Mouse (Mus musculus): ENCODE results near the gene Gm45234. TPM values are rescaled to one million over a fixed set of nuclear protein-coding genes. Genes with fewer than 3 reads are reported as not detected.
A peak's percentile ranks its signal among the peaks of the same experiment; 100 is the strongest.

The Gm45234 gene
- total RNA-seq, 1 experiment from 2014 or later, result not detected

DNA sequence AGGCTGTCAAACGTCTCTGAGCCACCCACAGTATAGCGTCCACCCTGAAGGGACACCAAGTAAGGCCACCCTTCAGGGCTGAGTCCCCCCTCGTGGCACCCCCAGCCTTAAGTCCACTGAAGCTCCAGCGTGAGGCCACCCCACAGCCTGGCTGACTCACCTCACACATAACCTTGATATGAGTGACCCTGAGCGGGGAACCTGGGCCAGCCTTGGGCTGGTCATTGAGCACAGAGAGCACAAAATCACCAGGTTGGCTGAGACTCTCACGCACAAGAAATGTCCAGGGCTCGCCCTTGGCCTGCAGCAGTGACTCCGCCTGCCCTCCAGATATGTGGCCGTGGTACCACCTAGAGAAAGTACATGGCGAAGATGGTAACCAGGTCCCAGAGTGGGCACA, 27.2 kb downstream of the Gm45234 start:
- no peak for ATAC-seq (replicated peaks in 1 of 2; ENCODE audit: insufficient read depth in 1 of 2, low FRiP score in 2 of 2, low TSS enrichment in 1 of 2, low read depth in 1 of 2, poor library complexity in 2 of 2, severe bottlenecking in 2 of 2)

DNA sequence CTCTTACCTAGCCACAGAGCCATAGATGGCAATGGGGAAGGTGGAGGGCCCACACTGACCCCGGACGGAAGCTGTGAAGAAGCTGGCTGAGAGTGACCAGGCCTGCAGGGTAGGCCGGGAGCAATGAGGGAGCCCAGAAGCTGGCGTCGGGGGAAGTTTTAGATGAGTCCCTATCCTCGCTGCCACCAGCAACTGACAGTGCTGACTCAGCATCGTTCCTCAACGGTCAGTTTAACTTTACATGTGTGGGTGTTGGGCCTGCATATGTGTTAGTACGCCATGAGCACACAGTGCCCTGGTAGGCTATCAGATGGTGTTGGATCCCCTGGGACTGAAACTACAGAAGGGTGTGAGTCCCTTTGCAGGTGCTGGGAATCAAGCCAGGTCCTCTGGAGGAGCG, 31.3 kb downstream of the Gm45234 start:
- ATAC-seq (replicated peaks in 1 of 2; ENCODE audit: insufficient read depth in 1 of 2, low FRiP score in 2 of 2, low TSS enrichment in 1 of 2, low read depth in 1 of 2, poor library complexity in 2 of 2, severe bottlenecking in 2 of 2), result no peak

DNA sequence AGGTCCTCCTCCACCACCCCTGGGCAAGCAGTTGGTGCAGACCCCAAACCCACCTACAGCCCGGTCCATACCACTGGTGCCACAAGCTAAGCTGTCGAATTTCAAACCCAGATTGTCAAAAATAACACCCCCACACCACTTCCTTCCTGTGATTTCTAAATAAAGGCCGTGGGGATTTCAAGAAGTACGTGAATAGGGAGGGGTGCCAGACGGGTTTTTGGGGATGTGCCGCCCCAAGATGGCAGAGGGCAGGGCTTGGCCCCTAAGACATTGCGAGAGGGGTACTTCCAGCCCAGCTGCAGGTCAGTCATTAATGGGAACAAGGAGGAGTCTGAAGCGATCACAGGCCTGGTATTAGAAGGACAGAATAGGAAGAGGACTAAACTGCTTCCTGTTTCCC, 32.3 kb downstream of the Gm45234 start:
- peak; percentile 54; a peak in 3 of 4 replicates for ATAC-seq (replicated peaks in 1 of 2; ENCODE audit: insufficient read depth in 1 of 2, low FRiP score in 2 of 2, low TSS enrichment in 1 of 2, low read depth in 1 of 2, poor library complexity in 2 of 2, severe bottlenecking in 2 of 2)

DNA sequence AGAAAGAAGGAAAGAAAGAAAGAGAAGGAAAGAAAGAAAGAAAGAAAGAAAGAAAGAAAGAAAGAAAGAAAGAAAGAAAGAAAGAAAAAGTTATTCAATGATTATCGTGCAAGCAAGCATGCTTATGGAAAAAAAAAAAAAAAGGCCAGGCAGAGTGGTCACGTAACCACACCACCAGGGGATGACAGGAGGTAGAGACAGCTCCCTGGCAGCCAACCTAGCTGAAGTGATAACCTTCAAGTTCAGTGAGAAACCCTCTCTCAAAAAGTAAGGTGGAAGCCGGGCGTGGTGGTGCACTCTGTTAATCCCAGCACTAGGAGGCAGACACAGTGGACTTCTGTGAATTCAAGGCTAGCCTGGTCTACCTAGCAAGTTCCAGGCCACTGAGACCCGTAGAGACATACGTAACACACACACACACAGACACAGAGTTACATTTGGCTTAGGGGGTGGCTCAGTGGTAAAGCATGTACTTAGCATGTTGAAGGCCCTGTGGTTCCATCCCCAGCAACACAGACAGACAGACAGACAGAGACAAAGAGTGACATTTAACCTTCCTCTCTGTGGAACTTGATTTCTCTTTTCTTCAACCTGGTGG, 32.8 kb downstream of the Gm45234 start:
- ATAC-seq (replicated peaks in 1 of 2; ENCODE audit: insufficient read depth in 1 of 2, low FRiP score in 2 of 2, low TSS enrichment in 1 of 2, low read depth in 1 of 2, poor library complexity in 2 of 2, severe bottlenecking in 2 of 2), result peak in 1 of 2 experiments; percentile 3; a peak in 1 of 4 replicates

DNA sequence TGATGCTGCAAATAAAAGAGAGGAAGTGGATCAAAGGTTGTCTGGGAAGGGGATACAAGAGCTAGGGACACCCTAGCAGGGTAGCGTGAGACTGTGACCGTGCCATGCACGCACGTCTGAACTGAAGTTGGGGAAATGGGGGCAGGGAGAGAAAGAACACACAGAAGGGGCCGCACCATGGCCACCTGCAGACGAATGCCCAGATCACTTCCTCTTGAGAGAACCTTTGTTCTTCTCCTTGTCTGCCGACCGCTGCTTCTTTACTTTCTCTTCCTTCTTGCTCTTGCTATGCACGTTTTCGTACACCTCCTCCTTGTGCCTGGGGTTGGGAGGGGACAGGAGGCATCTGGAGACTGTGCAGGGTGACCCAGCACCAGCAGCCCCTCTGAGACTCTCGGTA, 34.9 kb downstream of the Gm45234 start:
- ATAC-seq (replicated peaks in 1 of 2; ENCODE audit: insufficient read depth in 1 of 2, low FRiP score in 2 of 2, low TSS enrichment in 1 of 2, low read depth in 1 of 2, poor library complexity in 2 of 2, severe bottlenecking in 2 of 2), result peak in 1 of 2 experiments; percentile 31; a peak in 2 of 4 replicates

DNA sequence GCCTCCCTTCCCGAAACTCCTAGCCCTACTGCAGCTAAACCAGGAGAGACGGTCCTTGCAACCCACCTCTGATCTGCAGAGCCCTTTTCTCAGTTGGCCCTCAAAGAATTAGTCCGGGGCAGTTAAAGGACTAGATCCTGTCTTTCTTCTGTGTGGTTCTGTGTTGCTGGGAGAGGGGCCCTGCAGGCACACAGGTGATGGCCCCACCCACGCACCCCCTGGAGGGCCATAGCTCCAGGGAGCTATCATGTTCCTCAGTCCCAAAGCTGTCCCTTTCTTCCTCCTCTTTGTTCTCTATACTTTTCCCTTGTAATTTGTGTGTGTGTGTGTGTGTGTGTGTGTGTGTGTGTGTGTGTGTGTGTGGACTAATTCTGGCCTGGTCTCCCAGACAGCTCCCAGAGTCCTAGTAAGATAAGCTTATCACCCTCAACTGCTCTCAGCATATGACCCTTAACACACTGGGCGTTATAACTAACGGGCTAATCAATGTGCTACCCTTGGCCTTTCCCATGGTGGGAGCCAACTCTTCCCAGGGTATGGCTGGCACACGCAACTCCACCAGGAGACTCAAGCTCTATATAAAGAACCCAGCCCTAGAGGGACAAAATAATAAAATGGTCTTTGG, 36.4 kb downstream of the Gm45234 start:
- ATAC-seq (replicated peaks in 1 of 2; ENCODE audit: insufficient read depth in 1 of 2, low FRiP score in 2 of 2, low TSS enrichment in 1 of 2, low read depth in 1 of 2, poor library complexity in 2 of 2, severe bottlenecking in 2 of 2), result no peak

DNA sequence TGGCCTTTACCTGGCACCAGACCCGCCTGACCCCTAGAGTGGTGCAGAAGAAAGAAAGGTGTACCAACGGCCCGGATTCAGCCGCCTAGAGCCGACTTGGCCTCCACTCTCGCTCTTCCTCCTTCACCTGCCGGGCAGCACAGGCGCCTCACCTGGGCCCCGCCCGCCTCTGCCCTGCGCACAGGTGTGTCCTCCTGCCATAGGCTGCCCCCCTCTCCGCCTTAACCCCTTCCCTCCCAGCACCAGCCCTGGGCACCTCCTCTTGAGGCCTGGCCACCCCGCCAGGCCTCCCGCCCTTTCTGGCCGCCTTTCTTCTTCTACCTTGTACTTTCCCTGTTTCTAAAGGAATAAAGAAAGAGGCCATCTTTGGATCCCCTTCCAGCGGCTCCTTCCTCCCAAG, 37.1 kb downstream of the Gm45234 start:
- ATAC-seq (replicated peaks in 1 of 2; ENCODE audit: insufficient read depth in 1 of 2, low FRiP score in 2 of 2, low TSS enrichment in 1 of 2, low read depth in 1 of 2, poor library complexity in 2 of 2, severe bottlenecking in 2 of 2), result no peak

DNA sequence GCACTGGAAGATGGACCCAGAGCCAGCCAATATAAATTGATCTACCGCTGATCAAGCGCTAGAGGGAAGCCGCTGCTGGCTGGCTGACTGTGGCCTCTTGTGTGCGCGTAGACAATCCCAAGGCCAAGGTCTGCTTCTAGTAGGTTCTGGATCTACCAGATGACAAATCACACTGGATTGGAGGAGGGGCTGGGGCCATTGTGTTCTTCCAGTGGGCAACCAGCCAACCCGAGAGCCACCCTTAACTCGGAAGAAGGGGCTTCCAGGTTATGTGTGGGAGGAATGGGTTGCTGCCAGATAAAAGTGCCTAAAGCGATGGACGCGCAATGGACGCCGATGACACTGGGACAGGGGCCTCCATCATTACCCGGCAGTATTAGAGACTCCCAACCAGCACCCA, 37.9 kb downstream of the Gm45234 start:
- no peak for ATAC-seq (replicated peaks in 1 of 2; ENCODE audit: insufficient read depth in 1 of 2, low FRiP score in 2 of 2, low TSS enrichment in 1 of 2, low read depth in 1 of 2, poor library complexity in 2 of 2, severe bottlenecking in 2 of 2)

DNA sequence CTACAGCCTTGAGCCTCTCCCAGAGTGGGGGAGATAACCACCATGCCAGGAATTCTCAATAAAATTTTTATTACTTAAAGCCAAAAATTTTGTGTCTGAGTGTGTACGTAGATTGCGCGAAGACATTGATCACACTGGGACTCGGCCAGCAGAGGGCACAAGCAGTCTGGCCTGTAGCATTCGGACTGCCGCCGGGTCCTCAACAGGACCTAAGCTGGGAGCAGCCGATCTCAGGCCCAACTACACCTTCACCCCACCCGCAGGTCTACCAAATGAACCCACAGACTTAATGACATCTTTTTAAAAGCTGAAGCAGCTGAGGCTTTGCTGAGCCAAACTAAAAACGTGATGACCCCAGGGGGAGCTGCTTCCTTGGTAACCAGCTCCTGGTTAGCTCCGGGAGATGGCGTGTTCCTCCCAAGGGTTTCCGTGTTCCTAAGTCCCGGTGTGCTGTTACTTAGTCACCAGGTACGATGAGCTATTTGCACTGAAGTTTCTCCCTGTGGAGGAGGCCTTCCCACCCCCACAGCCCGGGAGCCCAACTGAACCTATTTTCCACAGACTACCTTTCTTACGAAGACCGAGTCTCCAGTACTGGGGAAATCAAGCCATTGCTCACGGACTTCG, 38.8 kb downstream of the Gm45234 start:
- peak; percentile 48 to 53; a peak in 3 of 4 replicates for ATAC-seq (replicated peaks in 1 of 2; ENCODE audit: insufficient read depth in 1 of 2, low FRiP score in 2 of 2, low TSS enrichment in 1 of 2, low read depth in 1 of 2, poor library complexity in 2 of 2, severe bottlenecking in 2 of 2)

DNA sequence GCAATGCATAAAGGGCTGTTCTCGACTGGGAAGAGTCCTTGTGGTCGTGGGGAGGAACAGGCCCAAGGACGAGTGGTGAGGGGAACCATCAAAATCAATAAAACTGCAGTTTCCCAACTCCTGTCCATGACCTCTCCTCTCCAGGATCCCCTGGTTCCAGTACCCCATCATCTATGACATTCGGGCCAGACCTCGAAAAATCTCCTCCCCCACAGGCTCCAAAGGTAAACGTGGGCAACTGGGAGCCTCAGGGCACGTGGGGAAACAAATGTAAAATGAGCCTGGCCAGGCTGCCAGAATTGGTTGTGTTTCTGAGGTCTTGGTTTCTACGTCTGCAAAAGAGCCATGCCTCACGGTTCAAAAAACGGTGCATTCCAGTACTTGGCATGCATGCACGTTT, 42.9 kb downstream of the Gm45234 start:
- no peak for ATAC-seq (replicated peaks in 1 of 2; ENCODE audit: insufficient read depth in 1 of 2, low FRiP score in 2 of 2, low TSS enrichment in 1 of 2, low read depth in 1 of 2, poor library complexity in 2 of 2, severe bottlenecking in 2 of 2)

DNA sequence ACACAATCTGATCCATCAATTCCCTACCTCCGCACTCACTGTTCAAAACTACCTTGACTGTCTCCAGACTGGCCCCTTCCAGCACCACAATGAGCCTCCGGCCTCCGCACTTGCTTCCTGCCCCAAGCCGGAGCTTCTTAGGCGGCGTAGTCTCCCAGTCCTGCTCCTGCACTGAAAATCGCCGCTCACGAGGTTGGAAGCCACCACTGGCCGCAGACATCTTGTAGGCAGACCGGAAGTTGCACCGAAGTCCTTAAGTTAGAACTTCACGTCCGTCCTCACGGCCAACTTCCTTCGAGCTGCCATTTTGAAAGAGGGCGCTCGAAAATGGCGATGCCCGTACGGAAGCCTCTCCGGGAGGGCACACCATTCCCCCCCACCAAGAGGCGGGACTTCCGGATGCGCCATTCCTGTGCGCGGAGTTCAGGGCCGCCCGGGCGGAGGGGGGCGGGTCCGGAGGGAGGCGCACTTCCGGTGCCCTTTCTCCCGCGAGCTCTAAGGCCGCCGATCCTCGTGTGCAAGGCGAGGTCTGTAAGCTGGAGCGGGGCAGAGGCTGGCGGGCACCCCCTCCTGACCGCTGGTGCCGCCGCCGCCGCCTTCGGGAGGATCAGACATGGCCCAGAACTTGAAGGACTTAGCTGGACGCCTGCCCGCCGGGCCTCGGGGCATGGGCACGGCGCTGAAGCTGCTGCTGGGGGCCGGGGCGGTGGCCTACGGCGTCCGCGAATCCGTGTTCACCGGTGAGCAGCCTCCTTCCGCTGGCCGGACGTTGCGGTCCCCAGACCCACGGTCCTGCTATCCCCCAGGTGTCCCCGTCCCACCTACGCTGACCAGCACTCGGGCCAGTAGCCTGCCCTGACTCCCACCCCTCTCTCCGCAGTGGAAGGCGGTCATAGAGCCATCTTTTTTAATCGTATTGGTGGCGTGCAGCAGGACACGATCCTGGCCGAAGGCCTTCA, 43.7 kb downstream of the Gm45234 start, which contains the start of the genes Emg1 and Phb2:
TSS of gene Emg1 (minus strand) at position 355 of the 959 bp plus-strand sequence.
TSS of gene Phb2 (plus strand) at position 513 of the 959 bp plus-strand sequence.
- peak; percentile 92 to 96 for ATAC-seq (replicated peaks in 1 of 2; ENCODE audit: insufficient read depth in 1 of 2, low FRiP score in 2 of 2, low TSS enrichment in 1 of 2, low read depth in 1 of 2, poor library complexity in 2 of 2, severe bottlenecking in 2 of 2)

DNA sequence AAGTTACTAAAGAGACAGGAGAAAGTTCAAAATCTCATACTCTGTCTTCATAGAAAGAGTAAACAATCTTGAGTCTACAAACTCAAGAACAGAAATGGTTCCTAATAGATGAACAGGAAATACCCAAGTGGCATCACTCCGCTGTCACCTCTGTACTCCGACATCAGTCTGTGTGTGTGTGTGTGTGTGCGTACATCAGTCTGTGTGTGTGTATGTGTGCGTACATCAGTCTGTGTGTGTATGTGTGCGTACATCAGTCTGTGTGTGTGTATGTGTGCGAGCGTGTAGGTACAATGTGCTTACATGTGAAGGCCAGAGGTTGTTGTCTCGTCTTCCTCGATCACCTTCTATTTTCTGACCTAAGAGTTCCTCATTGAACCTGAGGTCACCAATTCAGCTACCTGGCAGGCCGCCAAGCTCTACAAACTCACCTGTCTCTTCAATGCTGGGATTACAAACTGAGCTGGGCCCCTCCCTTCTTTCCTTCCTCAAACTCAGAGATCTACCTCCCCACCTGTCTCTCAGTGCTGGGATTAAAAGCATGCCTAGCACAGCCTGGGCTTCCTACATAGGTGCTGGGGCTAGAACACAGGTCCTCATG, 47.4 kb downstream of the Gm45234 start:
- ATAC-seq (replicated peaks in 1 of 2; ENCODE audit: insufficient read depth in 1 of 2, low FRiP score in 2 of 2, low TSS enrichment in 1 of 2, low read depth in 1 of 2, poor library complexity in 2 of 2, severe bottlenecking in 2 of 2), result no peak

DNA sequence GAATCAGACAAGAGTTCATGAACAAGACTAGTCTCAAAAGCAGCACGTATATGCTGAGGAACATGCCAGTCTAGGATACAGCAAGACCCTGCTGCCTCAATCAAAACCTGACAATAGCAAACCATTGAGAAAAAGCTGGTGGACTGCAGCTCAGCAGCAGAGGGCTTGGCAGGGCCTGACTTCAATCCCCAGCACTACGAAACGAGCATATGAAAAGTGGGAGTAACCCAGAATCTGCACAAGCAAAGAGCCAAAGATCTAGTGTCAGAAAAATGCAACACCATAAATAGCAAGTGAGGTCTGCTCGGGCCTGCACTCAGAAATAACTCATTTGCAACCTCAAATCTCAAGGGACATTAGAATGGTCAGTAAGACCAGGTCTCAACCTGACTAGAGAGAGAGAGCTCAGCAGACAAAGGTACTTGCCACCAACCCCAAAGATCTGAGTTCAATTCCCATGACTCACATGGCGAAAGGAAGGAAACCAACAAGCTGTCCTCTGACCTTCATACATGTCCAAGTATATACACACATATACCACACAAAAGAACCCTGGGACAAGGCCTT, 49.7 kb downstream of the Gm45234 start:
- no peak for ATAC-seq (replicated peaks in 1 of 2; ENCODE audit: insufficient read depth in 1 of 2, low FRiP score in 2 of 2, low TSS enrichment in 1 of 2, low read depth in 1 of 2, poor library complexity in 2 of 2, severe bottlenecking in 2 of 2)

DNA sequence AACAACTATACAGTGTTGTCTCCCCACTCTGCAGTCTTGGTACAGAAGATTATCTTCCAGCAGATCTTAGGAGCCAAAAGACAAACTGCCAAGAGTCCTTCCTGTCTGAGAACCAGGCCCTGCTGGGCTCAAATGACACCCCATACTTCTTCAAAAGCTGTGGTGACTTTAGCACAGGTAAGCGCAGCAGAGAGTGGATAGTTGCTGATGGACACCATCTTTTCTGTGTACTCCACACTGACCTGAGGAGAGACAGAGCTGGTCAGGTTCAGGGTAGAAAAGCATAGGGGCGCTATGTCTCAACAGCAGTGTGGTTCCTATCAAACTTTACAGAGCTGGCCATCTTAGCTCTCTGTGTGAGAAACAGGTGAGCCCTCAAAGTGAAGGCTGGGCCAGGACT, 51.4 kb downstream of the Gm45234 start:
- ATAC-seq (replicated peaks in 1 of 2; ENCODE audit: insufficient read depth in 1 of 2, low FRiP score in 2 of 2, low TSS enrichment in 1 of 2, low read depth in 1 of 2, poor library complexity in 2 of 2, severe bottlenecking in 2 of 2), result no peak

DNA sequence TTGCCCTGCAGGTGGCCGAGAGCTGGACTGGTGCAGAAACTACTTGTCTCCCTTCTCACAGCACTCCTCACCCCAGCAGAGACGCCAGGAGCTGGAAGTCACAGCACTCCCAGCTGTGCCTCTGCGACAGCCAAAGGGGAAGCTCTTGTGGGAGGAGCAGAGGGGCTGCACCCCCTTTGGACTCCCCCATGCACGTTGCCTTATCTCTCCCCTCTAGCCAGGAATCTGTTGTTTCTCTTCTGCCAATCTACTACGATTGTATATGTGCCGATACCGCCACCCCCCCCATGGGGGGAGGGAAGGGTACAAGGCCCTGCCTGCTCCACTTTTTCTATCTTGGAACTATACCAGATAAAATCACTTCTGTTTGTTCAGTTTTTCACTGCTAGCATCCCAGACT, 52.0 kb downstream of the Gm45234 start:
- ATAC-seq (replicated peaks in 1 of 2; ENCODE audit: insufficient read depth in 1 of 2, low FRiP score in 2 of 2, low TSS enrichment in 1 of 2, low read depth in 1 of 2, poor library complexity in 2 of 2, severe bottlenecking in 2 of 2), result no peak

DNA sequence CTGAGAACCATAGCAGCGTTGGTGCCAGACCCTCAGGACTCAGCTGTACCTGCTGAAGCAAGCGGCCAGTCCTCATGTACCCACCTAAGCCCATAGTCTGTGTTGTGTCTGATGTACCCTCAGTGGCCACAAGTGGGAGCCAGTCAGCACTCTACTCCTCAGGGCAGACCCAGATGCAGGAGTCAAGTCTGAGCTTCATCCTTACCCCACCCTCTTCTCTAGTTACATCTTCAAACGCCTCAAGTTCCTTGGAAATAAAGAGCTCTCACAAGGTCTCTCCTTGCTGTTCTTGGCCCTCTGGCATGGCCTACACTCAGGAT, 53.1 kb downstream of the Gm45234 start:
- ATAC-seq (replicated peaks in 1 of 2; ENCODE audit: insufficient read depth in 1 of 2, low FRiP score in 2 of 2, low TSS enrichment in 1 of 2, low read depth in 1 of 2, poor library complexity in 2 of 2, severe bottlenecking in 2 of 2), result peak; percentile 86 to 89

DNA sequence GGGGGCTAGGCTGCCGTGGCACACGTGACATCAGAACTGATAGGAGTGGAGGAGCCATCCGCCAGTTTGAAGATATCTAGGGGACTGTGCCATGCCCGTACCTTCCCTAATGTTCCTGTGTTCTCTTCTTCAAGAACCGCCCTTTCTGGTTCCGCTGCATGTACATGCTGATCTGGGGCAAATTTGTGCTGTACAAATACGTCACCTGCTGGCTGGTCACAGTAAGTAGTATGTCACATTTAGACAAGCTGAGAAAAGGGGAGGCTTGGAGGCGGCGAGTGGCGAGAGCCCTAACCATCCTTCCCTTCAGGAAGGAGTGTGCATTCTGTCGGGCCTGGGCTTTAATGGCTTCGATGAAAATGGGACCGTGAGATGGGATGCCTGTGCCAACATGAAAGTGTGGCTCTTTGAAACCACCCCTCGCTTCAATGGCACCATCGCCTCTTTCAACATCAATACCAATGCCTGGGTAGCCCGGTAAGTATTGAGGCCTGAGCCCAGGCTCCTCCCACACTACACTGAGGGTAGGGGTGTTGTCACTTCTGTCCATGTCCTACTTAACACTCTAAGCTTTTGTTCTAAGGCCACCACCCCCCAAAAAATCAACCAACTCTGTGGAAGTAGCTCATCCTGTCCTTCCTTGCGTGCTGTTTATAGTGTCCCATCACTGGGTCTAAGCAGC, 53.6 kb downstream of the Gm45234 start:
- no peak for ATAC-seq (replicated peaks in 1 of 2; ENCODE audit: insufficient read depth in 1 of 2, low FRiP score in 2 of 2, low TSS enrichment in 1 of 2, low read depth in 1 of 2, poor library complexity in 2 of 2, severe bottlenecking in 2 of 2)

Data from hematopoietic stem cell, adult 5-6 weeks (primary cell).